ENCODE assay signal across 9 mouse cellular contexts in genomic region chr6:48646995-48647394, GRCm38 (mm10). TPM values are rescaled to one million over a fixed set of nuclear protein-coding genes. Genes with fewer than 3 reads are reported as not detected.
A peak's percentile ranks its signal among the peaks of the same experiment; 100 is the strongest.
DNase-seq lines count a peak whose midpoint lies in the region; ATAC-seq and TF ChIP-seq lines count a peak whose summit lies in the region.
"Had no signal": no experiment of that assay in that cellular context is flagged by ENCODE, and none has a peak within 500 bp of the region (broad histone marks: within the 10 kb centered on the region; RNA-seq: fewer than 3 reads in every experiment).

Gene Gimap8, plus strand, starts transcription at chr6:48647234.

- peak; percentile 59 to 76 for DNase-seq in adrenal gland, adult (ENCODE audit: inconsistent age in 2 of 2, low spot score in 1 of 2)
- DNase-seq in adrenal gland, adult 8-10 months = no peak
- peak; percentile 62 for DNase-seq in ZHBTc4 (ENCODE audit: low read depth, low spot score)
- peak; percentile 86 to 87 for DNase-seq in kidney, postnatal 36 days
- DNase-seq in frontal cortex, postnatal 36 days (ENCODE audit: low spot score in 2 of 2) = no peak
- no peak for DNase-seq in ovary, postnatal 14 days (ENCODE audit: low spot score)

- H3K4me3 ChIP-seq in heart, embryonic 11.5 days (ENCODE audit: low read depth, low read length) = no peak within 1 kb of the TSS
- no peak within 1 kb of the TSS for H3K4me3 ChIP-seq in olfactory bulb, adult 2 months (ENCODE audit: insufficient read depth, low read depth, low read length)
- H3K4me3 ChIP-seq: myocyte had no signal

- H3K27me3 ChIP-seq in heart, embryonic 11.5 days (ENCODE audit: control insufficient read depth, insufficient read depth, low read length) = no peaks in the 10 kb centered on the region

- 0 out of 2 replicates have a peak, but pooled peaks have one; percentile 39 for ATAC-seq in heart, embryonic 11.5 days (replicated peaks; ENCODE audit: insufficient number of reproducible peaks, low FRiP score, low TSS enrichment)

- no peak within 1 kb of the TSS for H3K27ac ChIP-seq in heart, embryonic 11.5 days (ENCODE audit: low read depth, low read length)
- no peak within 1 kb of the TSS for H3K27ac ChIP-seq in olfactory bulb, adult 2 months (ENCODE audit: insufficient read depth, low read depth, low read length)

- no peaks in the 10 kb centered on the region for H3K4me1 ChIP-seq in heart, embryonic 11.5 days (ENCODE audit: control insufficient read depth, insufficient read depth, low read length)
- 0 out of 2 replicates have a peak, but pooled peaks cover 4% of the 10 kb centered on the region for H3K4me1 ChIP-seq in olfactory bulb, adult 2 months (ENCODE audit: control insufficient read depth, insufficient read depth, low read length)

- TF ChIP-seq CTCF in olfactory bulb, adult 2 months (IDR thresholded peaks at IDR 0.05; ENCODE audit: insufficient read depth, low read depth, low read length) = no peak

- no peak within 1 kb of the TSS for H3K4me2 ChIP-seq in heart, embryonic 11.5 days

- TF ChIP-seq POLR2A in olfactory bulb, adult 2 months (IDR thresholded peaks at IDR 0.05; ENCODE audit: insufficient read depth, low read depth, low read length) = no peak

- no peaks in the 10 kb centered on the region for H3K9me3 ChIP-seq in heart, embryonic 11.5 days (replicated peaks; ENCODE audit: control insufficient read depth, low read length)

- H3K9ac ChIP-seq in heart, embryonic 11.5 days (ENCODE audit: low read depth, low read length) = 0 out of 2 replicates have a peak within 1 kb of the TSS, but pooled peaks have one; percentile 16

- H3K36me3 ChIP-seq in heart, embryonic 11.5 days (ENCODE audit: control insufficient read depth, insufficient read depth, low read length) = no peaks in the 10 kb centered on the region

- 41% methylated on average over 3 of the region's 3 CpGs for WGBS in heart, embryonic 11.5 days (ENCODE audit: insufficient replicate concordance)
- 28% methylated on average over 3 of the region's 3 CpGs for WGBS in olfactory bulb, adult 2 months

RNA-seq across cellular contexts. Expression of gene Gimap8, which starts in this region (rescaled TPM):
- 10 to 100 TPM in 2 of 4 experiments, 1 to 10 TPM in 2; 9.1 to 15.2 (median 11.7) TPM for total RNA-seq in adrenal gland, adult 8-10 months (2022)
- polyA plus RNA-seq in heart, embryonic 11.5 days (2014; fragmentation: Nextera tagmentation; extraction: Ambion mirVana) = 0.26 and 0.68 TPM in 2 replicates
- not detected in 2 replicates for polyA plus RNA-seq in olfactory bulb, adult 2 months (2012; ENCODE audit: insufficient read depth, insufficient read length, low replicate concordance, missing spikeins)

Comparison
In these comparisons a context has a peak if more than half of its experiments do, and no peak if none do; other contexts are left out.
1. RNA of gene Gimap8 (polyA plus RNA-seq): not detected in olfactory bulb, adult 2 months; 0.26 to 0.68 TPM in heart, embryonic 11.5 days; every median in the first group is over 10 times any median in the second.
2. DNase-seq: peak in adrenal gland, adult (2 of 2), ZHBTc4 (single experiment) and kidney, postnatal 36 days (2 of 2); none in adrenal gland, adult 8-10 months (single experiment), frontal cortex, postnatal 36 days (0 of 2) and ovary, postnatal 14 days (single experiment).
3. Peak in ATAC-seq and H3K9ac ChIP-seq in heart, embryonic 11.5 days; RNA of the gene not detected or under 1 TPM.